Mouse (Mus musculus): Measurements from ENCODE around the gene S100a16.
A peak's percentile ranks its signal among the peaks of the same experiment; 100 is the strongest.

GRCm38 (mm10) chr3:90582156-90582555 is 45.1 kb downstream of the S100a16 start:
- TF ChIP-seq CTCF (IDR thresholded peaks at IDR 0.05; ENCODE audit: control insufficient read depth, insufficient read depth, low read length): peak; percentile 26; the same call in 1 of the 2 replicates
- TF ChIP-seq POLR2A (IDR thresholded peaks at IDR 0.05; ENCODE audit: borderline replicate concordance, control insufficient read depth, low read depth, low read length): no peak
